Mouse (Mus musculus) liver, embryonic 11.5 days (tissue): ENCODE measurements around the gene Pdzk1ip1. TPM values are rescaled to one million over a fixed set of nuclear protein-coding genes. Genes with fewer than 3 reads are reported as not detected.

ENCODE experiments used
- ATAC-seq: fragments of 200-750 bp; cut with Nextera tagmentation; replicated peaks from 2 replicates; pipeline ENCODE4 v1.8.0; 2017; ENCODE audit warnings: moderate number of reproducible peaks, mild to moderate bottlenecking, moderate TSS enrichment, moderate library complexity; ENCODE audit not compliant: low FRiP score
- DNase-seq: peaks from one replicate; pipeline ENCODE4 v3.0.0-alpha.2; 2017; ENCODE audit warnings: low spot score
- H3K27ac ChIP-seq: fragments of 300-500 bp; sonication (generic); 2 replicates; pipeline ENCODE4 v1.5.1; 2014; ENCODE audit warnings: mild to moderate bottlenecking, low read depth, low read length, control low read depth
- H3K27me3 ChIP-seq: fragments of 300-500 bp; sonication (generic); replicated peaks from 2 replicates; pipeline ENCODE4 v1.6.1; 2014; ENCODE audit warnings: low read length, mixed read lengths; ENCODE audit not compliant: control insufficient read depth, insufficient read depth
- H3K36me3 ChIP-seq: fragments of 300-500 bp; sonication (generic); 2 replicates; pipeline ENCODE4 v1.6.1; 2014; ENCODE audit warnings: mild to moderate bottlenecking, low read length, moderate library complexity, mixed read lengths; ENCODE audit not compliant: control insufficient read depth, insufficient read depth
- H3K4me1 ChIP-seq: fragments of 300-500 bp; sonication (generic); replicated peaks from 2 replicates; pipeline ENCODE4 v1.6.1; 2014; ENCODE audit warnings: low read length, mixed read lengths; ENCODE audit not compliant: control insufficient read depth, insufficient read depth
- H3K4me2 ChIP-seq: fragments of 300-500 bp; sonication (generic); 2 replicates; pipeline ENCODE4 v1.6.1; 2014; ENCODE audit warnings: mild to moderate bottlenecking, control low read depth, moderate library complexity
- H3K4me3 ChIP-seq: fragments of 300-500 bp; sonication (generic); 2 replicates; pipeline ENCODE4 v1.5.1; 2014; ENCODE audit warnings: low read depth, low read length, control low read depth
- H3K9ac ChIP-seq: fragments of 300-500 bp; sonication (generic); 2 replicates; pipeline ENCODE4 v1.6.1; 2014; ENCODE audit warnings: low read depth, low read length, control low read depth
- H3K9me3 ChIP-seq: fragments of 300-500 bp; sonication (generic); 2 replicates; pipeline ENCODE4 v1.6.1; 2016; ENCODE audit warnings: low read length, inconsistent platforms, mixed read lengths; ENCODE audit not compliant: control insufficient read depth
- WGBS: fragments of 180-500 bp; shearing (Covaris S2); extraction: QIAGEN DNeasy Blood & Tissue Kit; methylation state at CpG from one replicate; pipeline ENCODE4 v1.1.7; 2014; 5-methylcytosine and 5-hydroxymethylcytosine counted together
- polyA plus RNA-seq: library from polyadenylated mRNA; unstranded; fragments of >200 nt; fragmentation: Nextera tagmentation; extraction: Ambion mirVana; gene quantifications from 2 replicates; pipeline ENCODE4 v1.2.1, GENCODE M21; 2014

Gene Pdzk1ip1
- polyA plus RNA-seq, 1 experiment from 2014 or later = 25.8 TPM

DNA sequence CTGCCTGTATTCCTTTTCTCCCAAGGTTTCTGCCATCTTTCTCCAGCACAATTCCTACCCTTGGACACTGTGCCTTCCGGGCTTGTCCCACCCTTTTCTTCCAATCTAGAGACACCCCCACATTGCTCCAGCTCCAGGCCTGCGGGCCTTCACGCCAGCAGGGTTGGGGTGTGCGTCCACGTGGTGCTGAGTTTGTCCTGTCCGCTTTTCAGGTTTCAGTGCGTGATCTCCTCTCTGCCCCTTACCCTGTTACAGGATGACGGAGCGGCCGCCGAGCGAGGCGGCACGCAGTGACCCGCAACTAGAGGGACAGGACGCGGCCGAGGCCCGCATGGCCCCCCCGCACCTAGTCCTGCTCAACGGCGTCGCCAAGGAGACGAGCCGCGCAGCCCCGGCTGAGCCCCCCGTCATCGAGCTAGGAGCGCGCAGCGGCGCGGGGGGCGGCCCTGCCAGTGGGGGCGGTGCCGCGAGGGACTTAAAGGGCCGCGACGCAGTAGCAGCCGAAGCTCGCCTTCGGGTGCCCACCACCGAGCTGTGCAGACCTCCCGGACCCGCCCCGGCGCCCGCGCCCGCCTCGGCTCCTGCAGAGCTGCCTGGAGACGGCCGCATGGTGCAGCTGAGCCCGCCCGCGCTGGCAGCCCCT is 25.5 kb upstream of the Pdzk1ip1 start:
- Histone ChIP-seq H3K4me2 (peak overlapping the region; percentile 88), H3K4me1 (peaks cover 11% of the 10 kb centered on the region; the same call in 1 of the 2 replicates), H3K9me3 (no peaks in the 10 kb centered on the region), H3K36me3 (peaks cover 16% of the 10 kb centered on the region), H3K27me3 (peaks cover 26% of the 10 kb centered on the region), H3K9ac (peak overlapping the region; percentile 81), H3K27ac (peak overlapping the region; percentile 73), H3K4me3 (peak overlapping the region; percentile 77)
- ATAC-seq = peak; percentile 68
- under 1% methylated on average over 45 of the region's 58 CpGs for WGBS
- DNase-seq = peak; percentile 77

DNA sequence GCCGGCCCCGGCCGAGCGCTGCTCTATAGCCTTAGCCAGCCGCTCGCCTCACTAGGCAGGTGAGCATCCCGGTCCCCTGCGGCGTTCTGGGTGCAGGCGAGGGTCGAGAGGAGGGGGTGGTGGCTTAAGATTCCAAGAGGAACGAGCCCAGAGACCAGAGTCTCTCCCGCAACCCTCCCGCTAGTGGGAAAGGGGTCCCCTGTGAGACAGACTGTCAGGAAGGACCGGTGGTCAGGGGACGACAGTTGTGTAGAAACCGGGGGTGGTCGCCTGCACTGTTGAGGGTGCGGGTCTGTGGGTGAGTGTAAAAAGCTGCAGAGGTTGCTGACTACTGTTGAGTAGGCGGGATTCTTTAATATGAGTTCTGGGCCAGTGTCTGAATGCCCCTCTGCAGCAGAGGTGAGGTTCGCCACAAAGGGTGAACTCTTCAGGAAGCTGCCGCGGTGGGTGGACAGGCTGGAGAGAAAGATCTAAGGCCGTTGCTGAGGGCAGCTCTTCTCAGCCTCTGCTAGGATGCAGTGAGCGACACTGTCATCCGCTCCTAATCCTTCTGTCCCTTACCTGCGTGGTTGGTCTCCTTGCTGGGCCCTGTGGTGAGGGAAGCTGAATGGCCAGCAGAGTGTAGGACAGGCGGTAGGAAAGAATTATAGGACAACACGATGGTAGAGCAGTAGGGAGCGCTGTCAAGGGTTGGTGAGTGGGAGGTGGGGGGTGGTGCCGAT is 24.8 kb upstream of the Pdzk1ip1 start:
- Histone ChIP-seq H3K9me3 (no peaks in the 10 kb centered on the region), H3K4me3 (peak overlapping the region; percentile 77), H3K27me3 (peaks cover 28% of the 10 kb centered on the region), H3K36me3 (peaks cover 21% of the 10 kb centered on the region), H3K4me1 (peaks cover 11% of the 10 kb centered on the region; the same call in 1 of the 2 replicates), H3K4me2 (peak overlapping the region; percentile 88), H3K27ac (peak overlapping the region; percentile 73), H3K9ac (peak overlapping the region; percentile 81)
- ATAC-seq = no peak
- WGBS = 2% methylated on average over 31 of the region's 31 CpGs
- DNase-seq = no peak

DNA sequence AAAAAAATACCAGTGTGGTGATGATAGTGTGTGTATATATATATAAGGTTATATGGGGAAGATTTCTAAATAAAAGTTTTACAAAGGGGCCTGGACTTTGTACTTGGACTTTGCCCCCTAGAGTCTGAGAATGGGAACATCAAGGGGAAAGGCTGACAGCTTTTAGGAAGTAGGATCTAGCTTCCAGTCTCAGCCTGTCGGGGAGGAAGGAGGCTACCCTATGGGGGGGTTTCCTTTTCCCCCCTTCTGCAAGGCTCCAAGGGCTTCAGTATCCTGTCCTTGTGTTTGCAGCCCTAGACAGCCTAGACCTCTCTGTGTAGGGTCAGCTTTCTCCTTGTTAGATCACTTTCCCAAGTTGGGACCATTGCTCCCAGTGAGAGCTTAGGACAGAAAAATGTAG is 16.8 kb upstream of the Pdzk1ip1 start:
- Histone ChIP-seq H3K4me1 (peaks cover 13% of the 10 kb centered on the region), H3K4me3 (no peak overlapping the region), H3K9me3 (no peaks in the 10 kb centered on the region), H3K4me2 (no peak overlapping the region), H3K27ac (no peak overlapping the region), H3K27me3 (0 out of 2 replicates have a peak, but pooled peaks cover 2% of the 10 kb centered on the region), H3K9ac (no peak overlapping the region), H3K36me3 (peaks cover 10% of the 10 kb centered on the region; the same call in 1 of the 2 replicates)
- no peak for DNase-seq
- peak; percentile 30 for ATAC-seq
- 25% methylated on average over 1 of the region's 1 CpGs for WGBS

DNA sequence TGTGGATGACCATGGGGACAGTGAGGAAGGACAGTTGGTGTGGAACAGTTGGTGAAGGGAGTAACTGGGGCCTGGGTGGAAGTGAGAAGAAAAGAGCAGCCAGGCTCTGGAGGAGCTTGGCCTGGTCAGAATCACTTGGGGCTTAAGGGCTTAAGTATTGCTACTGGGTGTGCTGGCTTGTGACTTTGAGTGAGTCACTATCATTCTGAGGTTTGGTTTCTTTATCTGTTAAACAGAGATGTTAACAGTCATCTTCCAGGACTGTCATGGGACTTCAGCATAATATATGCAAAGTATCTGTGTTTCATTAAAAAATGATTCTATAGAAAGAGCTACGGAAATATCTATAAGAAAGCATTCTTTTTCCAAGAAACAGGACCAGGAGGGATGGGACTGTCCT is 13.7 kb upstream of the Pdzk1ip1 start:
- 83% methylated on average over 1 of the region's 1 CpGs for WGBS
- Histone ChIP-seq H3K9ac (no peak overlapping the region), H3K27ac (peak overlapping the region; percentile 57), H3K36me3 (no peaks in the 10 kb centered on the region), H3K9me3 (no peaks in the 10 kb centered on the region), H3K4me3 (no peak overlapping the region), H3K4me1 (peaks cover 24% of the 10 kb centered on the region), H3K4me2 (no peak overlapping the region), H3K27me3 (no peaks in the 10 kb centered on the region)
- DNase-seq (no peak), ATAC-seq (no peak)

DNA sequence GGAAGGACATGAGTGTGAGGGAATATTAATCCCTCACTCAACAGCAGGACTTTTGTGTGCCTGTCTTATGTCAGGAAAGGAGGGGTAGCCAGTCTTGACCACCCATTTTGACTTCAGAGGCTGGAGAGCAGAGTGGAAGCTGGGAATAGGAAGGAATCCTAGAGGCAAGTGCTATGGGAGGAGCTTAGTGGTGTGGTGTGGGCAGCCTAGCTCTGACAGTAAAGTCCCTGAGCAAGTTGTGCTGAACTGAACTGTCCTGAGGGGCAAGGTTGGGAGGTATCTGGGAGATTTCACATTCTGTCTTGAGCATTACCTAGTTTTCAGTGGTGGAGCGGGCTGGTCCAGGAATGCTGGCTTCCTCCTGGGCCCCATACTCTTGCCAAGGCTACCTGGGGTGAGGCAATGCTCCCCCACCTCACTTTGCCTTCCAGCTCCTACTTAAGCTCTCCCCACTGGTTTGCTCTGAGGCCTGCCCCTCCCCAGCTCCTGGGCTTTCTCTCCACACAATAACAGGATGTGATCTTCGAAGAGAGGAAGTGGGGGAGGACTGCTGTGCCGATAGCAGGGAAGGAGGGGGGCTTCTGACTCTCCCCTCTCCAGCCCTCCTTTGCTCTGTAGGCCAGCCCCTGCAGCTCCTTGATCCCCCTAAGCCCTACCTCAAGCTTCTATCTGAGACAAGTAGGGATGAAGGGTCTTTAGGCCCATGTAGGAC is 13.1 kb upstream of the Pdzk1ip1 start:
- 32% methylated on average over 3 of the region's 3 CpGs for WGBS
- Histone ChIP-seq H3K4me2 (no peak overlapping the region), H3K36me3 (no peaks in the 10 kb centered on the region), H3K4me1 (peaks cover 24% of the 10 kb centered on the region), H3K9ac (no peak overlapping the region), H3K27me3 (no peaks in the 10 kb centered on the region), H3K9me3 (no peaks in the 10 kb centered on the region), H3K27ac (peak overlapping the region; percentile 57), H3K4me3 (no peak overlapping the region)
- DNase-seq = no peak
- peak; percentile 44; the same call in 1 of the 2 replicates for ATAC-seq

DNA sequence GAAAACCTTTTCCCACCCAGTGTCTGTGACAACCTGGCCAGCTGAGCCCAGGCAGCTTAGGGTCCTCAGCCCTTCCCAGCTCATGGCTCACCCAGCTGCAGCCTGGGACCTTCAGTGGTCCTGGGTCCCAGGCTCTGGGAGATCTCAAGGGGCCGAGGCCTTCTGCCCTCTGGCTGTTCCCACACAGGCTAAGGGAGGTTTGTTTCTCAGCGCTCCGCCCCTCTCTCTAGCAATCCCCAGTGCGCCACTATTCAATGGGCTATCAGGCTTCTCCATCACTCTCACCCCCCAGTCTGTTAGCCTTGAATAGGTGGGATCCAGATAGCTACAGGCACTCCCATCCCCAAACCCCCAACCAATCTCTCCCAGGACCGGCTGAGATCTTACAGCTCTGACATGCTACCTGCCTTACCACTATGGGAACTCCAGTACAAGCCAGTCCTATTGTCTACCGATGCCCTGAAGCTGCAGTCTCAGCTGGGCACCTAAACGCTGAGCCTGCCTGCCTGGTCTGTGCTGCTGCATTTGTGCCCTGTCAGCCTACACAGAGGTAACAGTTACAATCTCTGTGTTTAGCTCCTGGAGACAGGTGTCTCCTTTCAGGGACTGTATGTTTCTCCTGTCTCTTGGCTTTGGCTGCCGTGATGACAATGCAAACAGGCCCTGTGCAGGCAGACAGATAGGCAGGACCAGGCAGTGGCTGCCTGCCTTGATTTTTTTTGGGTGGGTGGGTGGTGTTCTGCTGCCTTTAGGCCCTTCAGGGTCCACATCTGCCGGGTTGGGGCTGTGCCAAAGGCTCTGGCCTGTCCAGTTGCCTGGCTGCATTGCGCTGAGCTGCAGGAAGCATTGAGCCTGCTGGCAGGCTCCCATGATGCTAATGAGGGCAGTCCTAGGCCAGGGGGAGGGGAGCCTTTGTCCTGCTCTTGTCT is 9.4 kb upstream of the Pdzk1ip1 start:
- 44% methylated on average over 10 of the region's 10 CpGs for WGBS
- H3K27ac ChIP-seq = no peak overlapping the region
- no peaks in the 10 kb centered on the region for H3K27me3 ChIP-seq
- 0 out of 2 replicates have a peak, but pooled peaks have one; percentile 16 for ATAC-seq
- H3K4me1 ChIP-seq = peaks cover 24% of the 10 kb centered on the region
- no peak for DNase-seq
- no peaks in the 10 kb centered on the region for H3K9me3 ChIP-seq
- H3K9ac ChIP-seq = no peak overlapping the region; the same call in 1 of the 2 replicates
- H3K4me2 ChIP-seq = no peak overlapping the region
- H3K36me3 ChIP-seq = no peaks in the 10 kb centered on the region
- H3K4me3 ChIP-seq = no peak overlapping the region

DNA sequence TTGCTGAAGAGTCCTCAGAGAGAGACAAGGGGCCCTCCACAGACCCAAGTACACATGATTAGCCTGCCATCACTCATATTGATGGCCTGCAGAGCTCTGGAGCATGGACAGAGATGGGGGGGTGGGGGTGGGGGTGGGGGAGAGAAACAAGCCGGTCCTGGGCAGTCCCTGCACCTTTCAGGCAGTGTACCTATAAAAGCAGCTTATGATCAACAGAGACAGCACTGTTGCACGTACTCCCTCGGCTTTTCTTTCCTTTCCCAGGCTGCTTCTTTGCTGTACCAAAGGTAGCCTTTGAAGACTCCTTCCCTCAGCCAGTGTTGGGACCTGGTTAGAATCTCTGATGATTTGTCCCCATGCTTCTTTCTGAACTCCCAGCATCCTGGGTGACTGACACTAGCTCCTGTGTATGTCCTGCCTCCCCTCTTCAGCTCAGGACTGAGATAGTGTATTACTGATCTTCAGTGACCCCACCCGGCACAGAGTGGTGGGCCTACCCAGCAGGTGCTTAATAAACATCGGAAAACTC is 8.6 kb upstream of the Pdzk1ip1 start:
- Histone ChIP-seq H3K9ac (no peak overlapping the region; the same call in 1 of the 2 replicates), H3K4me1 (peaks cover 21% of the 10 kb centered on the region), H3K9me3 (no peaks in the 10 kb centered on the region), H3K4me3 (no peak overlapping the region), H3K4me2 (no peak overlapping the region), H3K36me3 (no peaks in the 10 kb centered on the region), H3K27me3 (no peaks in the 10 kb centered on the region), H3K27ac (no peak overlapping the region)
- DNase-seq = no peak
- 49% methylated on average over 5 of the region's 5 CpGs for WGBS
- ATAC-seq = no peak

DNA sequence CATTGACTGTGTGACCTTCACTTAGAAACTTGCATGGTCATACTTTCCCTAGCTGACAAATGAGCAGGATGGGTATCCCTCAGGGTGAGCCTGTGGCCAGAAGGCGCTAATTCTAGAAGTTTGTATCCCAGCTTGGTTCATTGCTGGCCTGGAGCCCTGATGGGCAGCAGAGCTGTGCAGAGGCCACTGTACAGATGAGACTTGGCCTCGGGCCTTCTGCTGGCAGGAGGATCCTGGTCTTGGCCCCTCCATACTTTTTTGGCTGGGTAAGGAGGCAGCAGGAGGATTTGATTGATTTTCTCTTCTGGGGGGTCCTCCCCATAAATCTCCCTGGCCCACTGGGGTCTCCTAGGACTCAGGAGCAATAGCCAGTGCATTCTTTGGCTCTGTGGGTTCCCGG is 5.5 kb upstream of the Pdzk1ip1 start:
- Histone ChIP-seq H3K27me3 (no peaks in the 10 kb centered on the region), H3K4me3 (no peak overlapping the region), H3K27ac (no peak overlapping the region), H3K4me1 (peaks cover 11% of the 10 kb centered on the region), H3K9me3 (no peaks in the 10 kb centered on the region), H3K9ac (no peak overlapping the region), H3K36me3 (no peaks in the 10 kb centered on the region), H3K4me2 (no peak overlapping the region)
- no peak for ATAC-seq
- WGBS = 94% methylated on average over 3 of the region's 3 CpGs
- DNase-seq = no peak
